Mouse (Mus musculus) megakaryocyte, adult 5-6 weeks (primary cell): Measurements from ENCODE around the gene Unc93b1. TPM values are rescaled to one million over a fixed set of nuclear protein-coding genes. Genes with fewer than 3 reads are reported as not detected.
"Not testable (repeated sequence)": the region's sequence is repeated elsewhere in the genome, so short reads cannot be mapped to it uniquely, and the experiment has no call there.

Source experiments
- ATAC-seq: 2 replicates; pipeline ENCODE4 v1.8.0; 2016; ENCODE audit warnings: mild to moderate bottlenecking, inconsistent platforms; ENCODE audit not compliant: poor library complexity, severe bottlenecking
- total RNA-seq, 2 experiments: library from RNA; stranded (forward) in 1 of 2; stranded (reverse) in 1 of 2; fragments of 153-499, 151-499 nt in 1 of 2; fragments of 221-1000, 200-1000 nt in 1 of 2; gene quantifications; 2 replicates each; pipeline versions ENCODE4 v1.2.3 to v1.2.4; 2015 to 2017

Gene Unc93b1
- total RNA-seq, 2 experiments from 2014 or later = 258 to 483 TPM

GRCm38 (mm10) chr19:3942986-3943735 is 8.2 kb downstream of the Unc93b1 start:
- peak; percentile 83 for ATAC-seq

- ATAC-seq = 0 out of 2 replicates have a peak, but pooled peaks have one; percentile 45
Measured at GRCm38 (mm10) chr19:3945872-3946564, 11.0 kb downstream of the Unc93b1 start.

GRCm38 (mm10) chr19:3946715-3947114 is 11.7 kb downstream of the Unc93b1 start:
- peak; percentile 64 for ATAC-seq

- ATAC-seq = no peak
Measured at GRCm38 (mm10) chr19:3947813-3948212, 12.8 kb downstream of the Unc93b1 start.

GRCm38 (mm10) chr19:3948546-3948945 is 13.6 kb downstream of the Unc93b1 start:
- no peak for ATAC-seq

- no peak for ATAC-seq
Measured at GRCm38 (mm10) chr19:3950331-3950730, 15.3 kb downstream of the Unc93b1 start.

- peak; percentile 72 for ATAC-seq
Measured at GRCm38 (mm10) chr19:3951461-3951860, 16.5 kb downstream of the Unc93b1 start.

- ATAC-seq = no peak
Measured at GRCm38 (mm10) chr19:3952099-3952498, 17.1 kb downstream of the Unc93b1 start.

GRCm38 (mm10) chr19:3955033-3955432 is 20.0 kb downstream of the Unc93b1 start:
- peak; percentile 35; the same call in 1 of the 2 replicates for ATAC-seq

- ATAC-seq = no peak
Measured at GRCm38 (mm10) chr19:3955804-3956203, 20.8 kb downstream of the Unc93b1 start.

- not testable (repeated sequence) for ATAC-seq
Measured at GRCm38 (mm10) chr19:3957296-3958036, 22.5 kb downstream of the Unc93b1 start.

GRCm38 (mm10) chr19:3958470-3958869 is 23.5 kb downstream of the Unc93b1 start, which contains the start of gene Aldh3b3:
TSS of gene Aldh3b3 (plus strand) at chr19:3958645.
- ATAC-seq = no peak

- no peak for ATAC-seq
Measured at GRCm38 (mm10) chr19:3959030-3959429, 24.0 kb downstream of the Unc93b1 start.

GRCm38 (mm10) chr19:3960211-3960610 is 25.2 kb downstream of the Unc93b1 start:
- ATAC-seq = no peak

- ATAC-seq = not testable (repeated sequence)
Measured at GRCm38 (mm10) chr19:3961805-3962204, 26.8 kb downstream of the Unc93b1 start.

- no peak for ATAC-seq
Measured at GRCm38 (mm10) chr19:3962469-3962868, 27.5 kb downstream of the Unc93b1 start.

- peak; percentile 81 for ATAC-seq
Measured at GRCm38 (mm10) chr19:3964030-3964429, 29.0 kb downstream of the Unc93b1 start.

- ATAC-seq = no peak
Measured at GRCm38 (mm10) chr19:3966330-3967075, 31.5 kb downstream of the Unc93b1 start.

GRCm38 (mm10) chr19:3967258-3967657 is 32.3 kb downstream of the Unc93b1 start:
- ATAC-seq = peak; percentile 66

GRCm38 (mm10) chr19:3972229-3972628 is 37.2 kb downstream of the Unc93b1 start, which contains the start of gene Aldh3b2:
TSS of gene Aldh3b2 (plus strand) at chr19:3972328.
- ATAC-seq = no peak
